8 mouse cellular contexts compared by ENCODE assay signal in the genomic region with DNA sequence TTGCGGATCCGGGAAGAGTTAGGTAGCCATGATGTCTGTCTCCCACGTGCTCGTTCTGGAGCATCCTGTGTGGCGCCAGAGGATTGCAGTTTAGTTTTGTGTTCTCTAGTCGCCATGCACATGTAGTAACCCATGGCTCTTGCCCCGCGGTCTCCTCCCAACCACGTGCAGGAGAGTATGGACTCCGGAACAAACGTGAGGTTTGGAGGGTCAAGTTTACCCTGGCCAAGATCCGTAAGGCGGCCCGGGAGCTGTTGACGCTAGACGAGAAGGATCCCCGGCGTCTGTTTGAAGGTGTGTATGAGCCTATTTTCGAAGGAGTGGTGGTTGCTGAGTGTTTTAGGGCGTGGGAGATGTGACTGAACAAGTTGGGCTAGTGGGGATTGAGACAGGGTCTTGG. TPM values are rescaled to one million over a fixed set of nuclear protein-coding genes. Genes with fewer than 3 reads are reported as not detected.
DNase-seq lines count a peak whose midpoint lies in the region; ATAC-seq and TF ChIP-seq lines count a peak whose summit lies in the region.

No protein-coding gene starts in this region.

- H3K4me2 ChIP-seq in embryonic facial prominence, embryonic 13.5 days: peak overlapping the region; percentile 91
- peak overlapping the region; percentile 84 for H3K4me2 ChIP-seq in myocyte (ENCODE audit: low read depth)

- H3K79me2 ChIP-seq in myocyte (ENCODE audit: control insufficient read depth, insufficient read depth): peaks cover 15% of the 10 kb centered on the region

- peaks cover 46% of the 10 kb centered on the region for H3K36me3 ChIP-seq in embryonic facial prominence, embryonic 13.5 days
- peaks cover 66% of the 10 kb centered on the region for H3K36me3 ChIP-seq in limb, embryonic 10.5 days
- peaks cover 18% of the 10 kb centered on the region for H3K36me3 ChIP-seq in myocyte (ENCODE audit: control insufficient read depth, insufficient read depth)

- TF ChIP-seq CTCF in lung, adult 2 months (IDR thresholded peaks at IDR 0.05; ENCODE audit: insufficient read depth, low read length): no peak

- TF ChIP-seq POLR2A in lung, adult 2 months (IDR thresholded peaks at IDR 0.05; ENCODE audit: borderline replicate concordance, extremely low read depth, low read depth, low read length): no peak
- TF ChIP-seq POLR2A in myocyte (IDR thresholded peaks at IDR 0.05; ENCODE audit: insufficient read length, low read depth): peak; percentile 32

- peak overlapping the region; percentile 87 for H3K4me3 ChIP-seq in lung, adult 2 months (replicated peaks; ENCODE audit: extremely low read depth, low read depth, low read length)
- peak overlapping the region; percentile 83 for H3K4me3 ChIP-seq in embryonic facial prominence, embryonic 13.5 days
- peak overlapping the region; percentile 85 for H3K4me3 ChIP-seq in limb, embryonic 10.5 days
- peak overlapping the region; percentile 94 for H3K4me3 ChIP-seq in myocyte

- peak overlapping the region; percentile 62 for H3ac ChIP-seq in myocyte (ENCODE audit: control insufficient read depth, insufficient read length)

- H3K9ac ChIP-seq in embryonic facial prominence, embryonic 13.5 days: peak overlapping the region; percentile 94

- no peak for ATAC-seq in embryonic facial prominence, embryonic 13.5 days (ENCODE audit: insufficient number of reproducible peaks, insufficient read depth, low FRiP score, low TSS enrichment, low read depth)

- under 1% methylated on average over 20 of the region's 20 CpGs for WGBS in lung, adult 2 months
- WGBS in embryonic facial prominence, embryonic 13.5 days: under 1% methylated on average over 20 of the region's 20 CpGs
- under 1% methylated on average over 20 of the region's 20 CpGs for WGBS in limb, embryonic 10.5 days

- H3K4me1 ChIP-seq in lung, adult 2 months (ENCODE audit: control insufficient read depth, insufficient read depth, low read length): peaks cover 16% of the 10 kb centered on the region
- H3K4me1 ChIP-seq in embryonic facial prominence, embryonic 13.5 days: peaks cover 17% of the 10 kb centered on the region
- peaks cover 11% of the 10 kb centered on the region for H3K4me1 ChIP-seq in limb, embryonic 10.5 days

- H3K27me3 ChIP-seq in embryonic facial prominence, embryonic 13.5 days: no peaks in the 10 kb centered on the region
- no peaks in the 10 kb centered on the region for H3K27me3 ChIP-seq in limb, embryonic 10.5 days (ENCODE audit: low read depth, poor library complexity, severe bottlenecking)
- H3K27me3 ChIP-seq in myocyte (ENCODE audit: control insufficient read depth, insufficient read depth, insufficient read length): no peaks in the 10 kb centered on the region

- DNase-seq in lung, adult 2 months: no peak
- no peak for DNase-seq in lung, postnatal 4 days
- DNase-seq in limb, embryonic 10.5 days (ENCODE audit: low spot score): no peak
- no peak for DNase-seq in left cerebral cortex, postnatal 4 days
- DNase-seq in urinary bladder, adult 2 months (ENCODE audit: low spot score): no peak
- DNase-seq in right cerebral cortex, adult 2 months (ENCODE audit: low spot score in 2 of 2): no peak

- H3K27ac ChIP-seq in embryonic facial prominence, embryonic 13.5 days: peak overlapping the region; percentile 96
- peak overlapping the region; percentile 95 for H3K27ac ChIP-seq in limb, embryonic 10.5 days

- intact Hi-C loops in left cerebral cortex, postnatal 4 days (cut with DNase I): no loop called here

- no peaks in the 10 kb centered on the region for H3K9me3 ChIP-seq in embryonic facial prominence, embryonic 13.5 days
- H3K9me3 ChIP-seq in limb, embryonic 10.5 days (replicated peaks): no peaks in the 10 kb centered on the region

TF ChIP-seq in myocyte, 11 proteins besides CTCF, POLR2A, EP300 and RAD21:
- TF ChIP-seq MAX (IDR thresholded peaks at IDR 0.05; ENCODE audit: low read depth) (peak; percentile 64), POLR2AphosphoS2 (IDR thresholded peaks at IDR 0.05; ENCODE audit: insufficient read length, low read depth) (peak; percentile 35), CEBPB (IDR thresholded peaks at IDR 0.05; ENCODE audit: insufficient read depth, poor library complexity, severe bottlenecking) (no peak)

RNA-seq across cellular contexts. Expression of a gene that starts 0.7 kb away (rescaled TPM):
- 1,077 and 1,126 TPM in 2 replicates for polyA plus RNA-seq in lung, adult 2 months (2012; rRNA removed)
- 1,711 and 1,735 TPM in 2 replicates for polyA plus RNA-seq in embryonic facial prominence, embryonic 13.5 days (2015; fragmentation: Nextera tagmentation; extraction: Ambion mirVana)
- 1,366 and 1,587 TPM in 2 replicates for polyA plus RNA-seq in limb, embryonic 10.5 days (2016; fragmentation: Nextera tagmentation; extraction: Ambion mirVana)
- 2,199 TPM for polyA plus RNA-seq in myocyte (2012; fragmentation: generic; extraction: Trizol)
- 100 to 1,000 TPM; 693 to 718 TPM for total RNA-seq in left cerebral cortex, postnatal 4 days (2021)
- 3,051 and 3,338 TPM in 2 replicates for polyA plus RNA-seq in urinary bladder, adult 2 months (2012; rRNA removed)

RNA-seq across cellular contexts. Expression of a gene that starts 11.2 kb away (rescaled TPM):
- polyA plus RNA-seq in lung, adult 2 months (2012; rRNA removed): 59.9 and 60.1 TPM in 2 replicates
- 63.7 and 65.7 TPM in 2 replicates for polyA plus RNA-seq in embryonic facial prominence, embryonic 13.5 days (2015; fragmentation: Nextera tagmentation; extraction: Ambion mirVana)
- 39.0 and 46.5 TPM in 2 replicates for polyA plus RNA-seq in limb, embryonic 10.5 days (2016; fragmentation: Nextera tagmentation; extraction: Ambion mirVana)
- 29.9 TPM for polyA plus RNA-seq in myocyte (2012; fragmentation: generic; extraction: Trizol)
- total RNA-seq in left cerebral cortex, postnatal 4 days (2021): 100 to 1,000 TPM; 132 to 147 TPM
- 25.6 and 31.9 TPM in 2 replicates for polyA plus RNA-seq in urinary bladder, adult 2 months (2012; rRNA removed)

RNA-seq across cellular contexts. Expression of a gene that starts 11.8 kb away (rescaled TPM):
- polyA plus RNA-seq in lung, adult 2 months (2012; rRNA removed): 100.0 and 102 TPM in 2 replicates
- polyA plus RNA-seq in embryonic facial prominence, embryonic 13.5 days (2015; fragmentation: Nextera tagmentation; extraction: Ambion mirVana): 275 and 301 TPM in 2 replicates
- 328 and 357 TPM in 2 replicates for polyA plus RNA-seq in limb, embryonic 10.5 days (2016; fragmentation: Nextera tagmentation; extraction: Ambion mirVana)
- 93.9 TPM for polyA plus RNA-seq in myocyte (2012; fragmentation: generic; extraction: Trizol)
- 100 to 1,000 TPM; 125 to 129 TPM for total RNA-seq in left cerebral cortex, postnatal 4 days (2021)
- polyA plus RNA-seq in urinary bladder, adult 2 months (2012; rRNA removed): 88.8 and 98.9 TPM in 2 replicates

RNA-seq across cellular contexts. Expression of a gene that starts 15.7 kb away (rescaled TPM):
- polyA plus RNA-seq in lung, adult 2 months (2012; rRNA removed): 15.3 and 27.7 TPM in 2 replicates
- 0.17 and 0.33 TPM in 2 replicates for polyA plus RNA-seq in embryonic facial prominence, embryonic 13.5 days (2015; fragmentation: Nextera tagmentation; extraction: Ambion mirVana)
- 0.08 and 0.13 TPM in 2 replicates for polyA plus RNA-seq in limb, embryonic 10.5 days (2016; fragmentation: Nextera tagmentation; extraction: Ambion mirVana)
- 0.01 TPM for polyA plus RNA-seq in myocyte (2012; fragmentation: generic; extraction: Trizol)
- under 1 TPM; 0.22 to 0.34 TPM for total RNA-seq in left cerebral cortex, postnatal 4 days (2021)
- polyA plus RNA-seq in urinary bladder, adult 2 months (2012; rRNA removed): 12.2 and 12.4 TPM in 2 replicates

RNA-seq across cellular contexts. Expression of a gene that starts 27.1 kb away (rescaled TPM):
- 79.8 and 83.7 TPM in 2 replicates for polyA plus RNA-seq in lung, adult 2 months (2012; rRNA removed)
- 6.2 and 10.3 TPM in 2 replicates for polyA plus RNA-seq in embryonic facial prominence, embryonic 13.5 days (2015; fragmentation: Nextera tagmentation; extraction: Ambion mirVana)
- 4.2 and 5.0 TPM in 2 replicates for polyA plus RNA-seq in limb, embryonic 10.5 days (2016; fragmentation: Nextera tagmentation; extraction: Ambion mirVana)
- 1.2 TPM for polyA plus RNA-seq in myocyte (2012; fragmentation: generic; extraction: Trizol)
- 1 to 10 TPM; 7.5 to 8.3 TPM for total RNA-seq in left cerebral cortex, postnatal 4 days (2021)
- 120 and 136 TPM in 2 replicates for polyA plus RNA-seq in urinary bladder, adult 2 months (2012; rRNA removed)
